Comparison of ENCODE assay signal across 12 mouse cellular contexts in the genomic region with DNA sequence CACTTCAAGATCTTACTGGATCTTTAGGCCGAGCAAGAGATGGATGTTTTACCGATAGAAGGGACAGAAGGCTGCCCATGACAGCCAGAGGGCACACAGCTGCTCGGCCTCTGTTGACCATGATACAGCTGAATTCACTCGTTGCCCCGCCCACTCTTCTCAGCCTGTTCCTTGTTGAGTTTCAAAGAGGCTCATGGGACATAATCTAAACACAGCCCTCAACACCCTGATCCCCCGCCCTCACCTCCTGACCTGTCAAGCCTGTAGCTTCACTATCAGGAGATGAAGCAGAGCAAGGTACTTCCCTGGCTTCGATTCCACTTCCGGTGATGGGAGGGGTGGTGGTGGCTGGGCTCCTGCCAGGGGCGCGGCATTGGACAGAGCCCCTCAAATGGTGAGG. TPM values are rescaled to one million over a fixed set of nuclear protein-coding genes. Genes with fewer than 3 reads are reported as not detected.
DNase-seq lines count a peak whose midpoint lies in the region; ATAC-seq and TF ChIP-seq lines count a peak whose summit lies in the region.
"Had no signal": no experiment of that assay in that cellular context is flagged by ENCODE, and none has a peak within 500 bp of the region (broad histone marks: within the 10 kb centered on the region; RNA-seq: fewer than 3 reads in every experiment).

No protein-coding gene starts in this region.

- H3K27ac ChIP-seq in heart, postnatal 0 days (ENCODE audit: low read depth): no peak overlapping the region
- no peak overlapping the region for H3K27ac ChIP-seq in limb, embryonic 13.5 days
- H3K27ac ChIP-seq in layer of hippocampus, adult 2 months: no peak overlapping the region
- H3K27ac ChIP-seq: embryonic facial prominence, embryonic 13.5 days; left cerebral cortex, adult 2 months had no signal

- H3K36me3 ChIP-seq in heart, postnatal 0 days (replicated peaks; ENCODE audit: control insufficient read depth, insufficient read depth, low read length): no peaks in the 10 kb centered on the region
- H3K36me3 ChIP-seq in limb, embryonic 13.5 days: no peaks in the 10 kb centered on the region
- H3K36me3 ChIP-seq: embryonic facial prominence, embryonic 13.5 days had no signal

- H3K4me3 ChIP-seq in heart, postnatal 0 days (ENCODE audit: low read depth, low read length): no peak overlapping the region
- H3K4me3 ChIP-seq in limb, embryonic 13.5 days: peak overlapping the region; percentile 7; the same call in 1 of the 2 replicates
- no peak overlapping the region for H3K4me3 ChIP-seq in layer of hippocampus, adult 2 months
- H3K4me3 ChIP-seq: embryonic facial prominence, embryonic 13.5 days; left cerebral cortex, adult 2 months had no signal

- peak; percentile 58 for ATAC-seq in heart, postnatal 0 days (ENCODE audit: insufficient read depth, low read depth)
- ATAC-seq in limb, embryonic 13.5 days (ENCODE audit: low FRiP score, low read depth): no peak

- peak overlapping the region; percentile 26 for H3K4me2 ChIP-seq in heart, postnatal 0 days (ENCODE audit: low read depth, low read length)
- H3K4me2 ChIP-seq in limb, embryonic 13.5 days (replicated peaks): peak overlapping the region; percentile 40
- H3K4me2 ChIP-seq: embryonic facial prominence, embryonic 13.5 days had no signal

- no peak overlapping the region for H3K9ac ChIP-seq in heart, postnatal 0 days (replicated peaks; ENCODE audit: low read depth, low read length)
- H3K9ac ChIP-seq in limb, embryonic 13.5 days: no peak overlapping the region
- H3K9ac ChIP-seq: embryonic facial prominence, embryonic 13.5 days had no signal

- H3K27me3 ChIP-seq in heart, postnatal 0 days (ENCODE audit: control insufficient read depth, insufficient read depth, low read length): peaks cover 26% of the 10 kb centered on the region
- H3K27me3 ChIP-seq in limb, embryonic 13.5 days: peaks cover 88% of the 10 kb centered on the region

- no peak for TF ChIP-seq EP300 in heart, postnatal 0 days (IDR thresholded peaks at IDR 0.05; ENCODE audit: low read depth)

- intact Hi-C loops in heart, postnatal 10 days (cut with DNase I): no loop called here

- 0 out of 2 replicates have a peak, but pooled peaks cover 7% of the 10 kb centered on the region for H3K9me3 ChIP-seq in heart, postnatal 0 days (replicated peaks; ENCODE audit: control insufficient read depth, low read length)
- H3K9me3 ChIP-seq in limb, embryonic 13.5 days: peaks cover 5% of the 10 kb centered on the region; the same call in 1 of the 2 replicates

- DNase-seq in heart, postnatal 0 days (ENCODE audit: low spot score): no peak
- DNase-seq in heart, postnatal 10 days: no peak
- DNase-seq in A20 (ENCODE audit: low read depth, low spot score): peak; percentile 59
- peak; percentile 80 for DNase-seq in embryo, embryonic 10.5 days (ENCODE audit: low spot score)
- DNase-seq in layer of hippocampus, adult 2 months (ENCODE audit: low spot score in 2 of 2): no peak
- no peak for DNase-seq in layer of hippocampus, postnatal 10 days (ENCODE audit: low spot score in 2 of 2)
- no peak for DNase-seq in ovary, postnatal 10 days (ENCODE audit: low spot score)

- 38% methylated on average over 10 of the region's 10 CpGs for WGBS in heart, postnatal 0 days
- WGBS in limb, embryonic 13.5 days: 21% methylated on average over 10 of the region's 10 CpGs

- peaks cover 3% of the 10 kb centered on the region; the same call in 1 of the 2 replicates for H3K4me1 ChIP-seq in heart, postnatal 0 days (ENCODE audit: control insufficient read depth, insufficient read depth)
- H3K4me1 ChIP-seq in limb, embryonic 13.5 days: peaks cover 28% of the 10 kb centered on the region

- TF ChIP-seq CTCF in heart, postnatal 0 days (IDR thresholded peaks at IDR 0.05; ENCODE audit: low read depth): no peak
- TF ChIP-seq CTCF in layer of hippocampus, adult 2 months (conservative IDR thresholded peaks at IDR 0.05): no peak

RNA-seq across cellular contexts. Expression of a gene that starts 11.8 kb away (rescaled TPM):
- total RNA-seq in heart, postnatal 0 days (2014; rRNA removed; ENCODE audit: low replicate concordance): 1.0 TPM in 1 of 2 replicates, not detected in the other
- polyA plus RNA-seq in heart, postnatal 0 days (2015; fragmentation: Nextera tagmentation; extraction: Ambion mirVana): not detected in 2 replicates
- total RNA-seq in heart, postnatal 10 days (2021): not detected
- polyA plus RNA-seq in limb, embryonic 13.5 days (2015; fragmentation: Nextera tagmentation; extraction: Ambion mirVana): 88.9 and 109 TPM in 2 replicates
- not detected for total RNA-seq in layer of hippocampus, adult 2 months (2021)
- not detected for total RNA-seq in layer of hippocampus, postnatal 10 days (2021)
- total RNA-seq: left cerebral cortex, adult 2 months; megakaryocyte-erythroid progenitor cell, adult 5-6 weeks had no signal
- polyA plus RNA-seq: neural tube, embryonic 14.5 days had no signal

Comparison
In these comparisons a context has a peak if more than half of its experiments do, and no peak if none do; other contexts are left out.
1. DNase-seq: peak in A20 (single experiment) and embryo, embryonic 10.5 days (single experiment); none in heart, postnatal 0 days (single experiment), heart, postnatal 10 days (0 of 2), layer of hippocampus, adult 2 months (0 of 2), layer of hippocampus, postnatal 10 days (0 of 2) and ovary, postnatal 10 days (single experiment).